Mouse (Mus musculus) hindbrain, embryonic 11.5 days (tissue): Measurements from ENCODE around the gene Wipf1. TPM values are rescaled to one million over a fixed set of nuclear protein-coding genes. Genes with fewer than 3 reads are reported as not detected.

ENCODE experiments used
- ATAC-seq: fragments of 200-750 bp; cut with Nextera tagmentation; 2 replicates; pipeline ENCODE4 v1.8.0; 2017; ENCODE audit warnings: mild to moderate bottlenecking, moderate TSS enrichment, moderate library complexity; ENCODE audit not compliant: low FRiP score
- DNase-seq: peaks from one replicate; pipeline ENCODE4 v3.0.0-alpha.2; 2015; ENCODE audit warnings: low spot score
- H3K27ac ChIP-seq: fragments of 300-500 bp; sonication (generic); 2 replicates; pipeline ENCODE4 v1.5.1; 2014; ENCODE audit warnings: mild to moderate bottlenecking, low read depth, low read length
- H3K27me3 ChIP-seq: fragments of 300-500 bp; sonication (generic); 2 replicates; pipeline ENCODE4 v1.6.1; 2014; ENCODE audit warnings: mild to moderate bottlenecking, low read length, moderate library complexity, mixed read lengths; ENCODE audit not compliant: control insufficient read depth, insufficient read depth
- H3K36me3 ChIP-seq: fragments of 300-500 bp; sonication (generic); 2 replicates; pipeline ENCODE4 v1.6.1; 2014; ENCODE audit warnings: mild to moderate bottlenecking, low read length, moderate library complexity, mixed read lengths; ENCODE audit not compliant: control insufficient read depth, insufficient read depth
- H3K4me1 ChIP-seq: fragments of 300-500 bp; sonication (generic); replicated peaks from 2 replicates; pipeline ENCODE4 v1.6.1; 2014; ENCODE audit warnings: low read length, mixed read lengths; ENCODE audit not compliant: control insufficient read depth, insufficient read depth
- H3K4me2 ChIP-seq: fragments of 300-500 bp; sonication (generic); replicated peaks from 2 replicates; pipeline ENCODE4 v1.6.1; 2014; ENCODE audit warnings: mild to moderate bottlenecking, low read depth, low read length
- H3K4me3 ChIP-seq: fragments of 300-500 bp; sonication (generic); 2 replicates; pipeline ENCODE4 v1.5.1; 2014; ENCODE audit warnings: low read depth, low read length
- H3K9ac ChIP-seq: fragments of 300-500 bp; sonication (generic); 2 replicates; pipeline ENCODE4 v1.6.1; 2014; ENCODE audit warnings: low read depth, low read length
- H3K9me3 ChIP-seq: fragments of 300-500 bp; sonication (generic); 2 replicates; pipeline ENCODE4 v1.6.1; 2016; ENCODE audit warnings: low read length; ENCODE audit not compliant: control insufficient read depth
- WGBS: fragments of 180-500 bp; shearing (Covaris S2); extraction: QIAGEN DNeasy Blood & Tissue Kit; methylation state at CpG from one replicate; pipeline ENCODE4 v1.1.7; 2014; 5-methylcytosine and 5-hydroxymethylcytosine counted together
- polyA plus RNA-seq: library from polyadenylated mRNA; unstranded; fragments of >200 nt; fragmentation: Nextera tagmentation; extraction: Ambion mirVana; gene quantifications from 2 replicates; pipeline ENCODE4 v1.2.1, GENCODE M21; 2014

The Wipf1 gene
- polyA plus RNA-seq, 1 experiment from 2014 or later = 9.7 TPM

GRCm38 (mm10) chr2:73521737-73522136, 7.8 kb downstream of the Wipf1 start:
- DNase-seq (no peak), ATAC-seq (no peak)
- whole genome bisulfite sequencing = 28% methylated on average over 5 of the region's 5 CpGs

DNA sequence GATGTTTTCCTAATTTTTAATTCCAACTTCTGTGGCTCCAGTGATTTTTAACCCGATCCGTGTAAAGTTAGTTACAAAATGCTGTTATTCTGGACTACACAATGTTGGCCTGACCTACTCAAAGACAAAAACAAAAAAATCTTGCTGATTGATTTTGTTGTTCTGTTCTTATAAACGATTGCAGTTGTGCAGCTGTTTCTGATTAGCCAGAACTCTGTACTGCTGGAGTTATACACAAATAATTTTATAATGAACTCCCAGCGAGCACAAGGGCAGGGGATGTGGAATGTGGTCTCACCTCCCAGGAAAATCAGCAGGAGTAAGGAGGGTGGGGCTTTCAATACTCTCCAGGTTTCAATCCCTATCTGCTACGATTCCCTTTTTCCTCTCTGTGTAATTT, 10.6 kb downstream of the Wipf1 start:
- no peak for DNase-seq
- no peaks in the 10 kb centered on the region for H3K4me1 ChIP-seq
- no peak overlapping the region for H3K4me2 ChIP-seq
- WGBS = 81% methylated on average over 5 of the region's 5 CpGs
- no peak overlapping the region for H3K27ac ChIP-seq
- H3K9ac ChIP-seq = no peak overlapping the region
- no peaks in the 10 kb centered on the region for H3K27me3 ChIP-seq
- no peaks in the 10 kb centered on the region for H3K36me3 ChIP-seq
- no peak overlapping the region for H3K4me3 ChIP-seq
- no peaks in the 10 kb centered on the region for H3K9me3 ChIP-seq
- no peak for ATAC-seq

More at GRCm38 (mm10) chr2:73521737-73522136, 7.8 kb downstream of the Wipf1 start:
- Histone ChIP-seq H3K36me3 (no peaks in the 10 kb centered on the region), H3K27ac (no peak overlapping the region), H3K9ac (no peak overlapping the region), H3K4me3 (no peak overlapping the region), H3K4me1 (no peaks in the 10 kb centered on the region), H3K4me2 (no peak overlapping the region), H3K27me3 (no peaks in the 10 kb centered on the region), H3K9me3 (no peaks in the 10 kb centered on the region)

- no peaks in the 10 kb centered on the region for H3K36me3 ChIP-seq
- H3K4me1 ChIP-seq = no peaks in the 10 kb centered on the region
- no peaks in the 10 kb centered on the region for H3K9me3 ChIP-seq
- no peak for DNase-seq
- H3K9ac ChIP-seq = no peak overlapping the region
- 90% methylated on average over 2 of the region's 2 CpGs for WGBS
- H3K27ac ChIP-seq = no peak overlapping the region
- no peaks in the 10 kb centered on the region for H3K27me3 ChIP-seq
- no peak overlapping the region for H3K4me3 ChIP-seq
- no peak overlapping the region for H3K4me2 ChIP-seq
- ATAC-seq = no peak
These were observed 11.2 kb downstream of the Wipf1 start for GRCm38 (mm10) chr2:73518311-73518710.

- no peaks in the 10 kb centered on the region for H3K36me3 ChIP-seq
- DNase-seq (no peak), ATAC-seq (no peak)
- H3K4me1 ChIP-seq = no peaks in the 10 kb centered on the region
- no peak overlapping the region for H3K9ac ChIP-seq
- H3K27me3 ChIP-seq = no peaks in the 10 kb centered on the region
- H3K4me3 ChIP-seq = no peak overlapping the region
- no peak overlapping the region for H3K4me2 ChIP-seq
- no peak overlapping the region for H3K27ac ChIP-seq
- 92% methylated on average over 6 of the region's 6 CpGs for WGBS
- H3K9me3 ChIP-seq = no peaks in the 10 kb centered on the region
These were observed 15.4 kb downstream of the Wipf1 start for GRCm38 (mm10) chr2:73514178-73514577.

GRCm38 (mm10) chr2:73513204-73513749, 16.3 kb downstream of the Wipf1 start:
- no peak for DNase-seq
- ATAC-seq = no peak
- Histone ChIP-seq H3K9me3 (no peaks in the 10 kb centered on the region), H3K4me2 (no peak overlapping the region), H3K27ac (no peak overlapping the region), H3K9ac (no peak overlapping the region), H3K36me3 (no peaks in the 10 kb centered on the region), H3K27me3 (no peaks in the 10 kb centered on the region), H3K4me3 (no peak overlapping the region), H3K4me1 (no peaks in the 10 kb centered on the region)
- 88% methylated on average over 2 of the region's 2 CpGs for WGBS

DNA sequence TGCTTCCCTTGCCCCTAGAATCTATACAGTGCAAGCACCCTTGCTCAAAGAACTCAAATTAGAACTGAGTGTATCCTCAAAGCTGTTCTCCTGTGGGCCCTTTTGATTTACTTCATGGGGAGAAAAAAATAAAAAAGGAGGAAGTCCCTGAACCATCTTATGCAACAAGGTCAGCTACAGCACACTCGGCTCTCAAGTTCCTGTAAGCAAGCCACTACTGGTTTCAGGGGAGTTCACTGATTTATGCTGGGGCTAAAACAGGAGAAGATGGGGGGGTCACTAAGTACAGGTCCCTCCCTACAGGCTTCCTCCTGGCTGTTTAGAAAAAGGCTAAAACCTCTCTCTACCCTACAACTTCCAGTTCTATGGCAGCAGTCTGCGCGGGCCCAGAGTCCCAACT, 17.5 kb downstream of the Wipf1 start:
- H3K27me3 ChIP-seq = no peaks in the 10 kb centered on the region
- H3K36me3 ChIP-seq = no peaks in the 10 kb centered on the region
- H3K27ac ChIP-seq = no peak overlapping the region
- no peak overlapping the region for H3K4me3 ChIP-seq
- H3K9ac ChIP-seq = no peak overlapping the region
- no peak overlapping the region for H3K4me2 ChIP-seq
- no peak for DNase-seq
- no peaks in the 10 kb centered on the region for H3K4me1 ChIP-seq
- ATAC-seq = no peak
- H3K9me3 ChIP-seq = no peaks in the 10 kb centered on the region
- WGBS = 88% methylated on average over 3 of the region's 3 CpGs

DNA sequence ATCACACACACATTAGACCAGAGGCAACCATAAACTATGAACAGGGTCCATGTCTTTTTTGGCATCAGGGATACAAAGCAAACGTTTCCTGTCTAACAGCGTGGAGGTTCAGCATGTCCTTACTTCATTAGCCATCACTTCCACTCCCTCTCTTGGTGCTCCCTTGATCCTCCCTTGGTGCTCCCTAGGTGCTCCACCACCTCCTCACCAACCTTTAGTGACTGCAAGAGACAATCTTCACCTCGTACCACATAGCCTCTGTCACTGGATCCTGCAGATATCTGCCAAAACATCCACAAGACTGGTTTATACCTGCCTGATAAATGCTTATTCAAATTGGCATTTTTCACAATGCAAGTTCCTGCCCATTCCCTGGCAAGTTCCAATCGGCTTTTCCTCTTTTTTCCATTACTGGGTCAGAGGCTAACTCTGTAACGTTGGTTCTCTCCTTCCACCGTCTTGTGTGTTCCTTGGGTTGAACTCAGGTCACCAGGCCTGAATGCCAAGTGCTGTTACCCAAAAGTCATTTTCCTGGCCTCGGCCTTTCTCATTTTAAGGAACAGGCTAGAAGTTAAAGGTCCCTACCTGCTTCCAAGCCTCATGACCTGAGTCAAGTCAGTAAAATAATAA, 18.7 kb downstream of the Wipf1 start:
- Histone ChIP-seq H3K9me3 (no peaks in the 10 kb centered on the region), H3K9ac (no peak overlapping the region), H3K27ac (no peak overlapping the region), H3K4me2 (no peak overlapping the region), H3K4me1 (no peaks in the 10 kb centered on the region), H3K4me3 (no peak overlapping the region), H3K36me3 (no peaks in the 10 kb centered on the region), H3K27me3 (no peaks in the 10 kb centered on the region)
- WGBS = 85% methylated on average over 7 of the region's 7 CpGs
- no peak for ATAC-seq
- DNase-seq = no peak

GRCm38 (mm10) chr2:73510025-73510288, 19.6 kb downstream of the Wipf1 start:
- no peaks in the 10 kb centered on the region for H3K36me3 ChIP-seq
- ATAC-seq = no peak
- H3K4me2 ChIP-seq = no peak overlapping the region
- no peak overlapping the region for H3K27ac ChIP-seq
- no peak overlapping the region for H3K9ac ChIP-seq
- no peaks in the 10 kb centered on the region for H3K9me3 ChIP-seq
- H3K27me3 ChIP-seq = no peaks in the 10 kb centered on the region
- DNase-seq = no peak
- H3K4me3 ChIP-seq = no peak overlapping the region
- H3K4me1 ChIP-seq = no peaks in the 10 kb centered on the region
- WGBS = 76% methylated on average over 3 of the region's 3 CpGs

- Histone ChIP-seq H3K9ac (no peak overlapping the region), H3K4me1 (no peaks in the 10 kb centered on the region), H3K4me3 (no peak overlapping the region), H3K27me3 (no peaks in the 10 kb centered on the region), H3K27ac (no peak overlapping the region), H3K36me3 (no peaks in the 10 kb centered on the region), H3K4me2 (no peak overlapping the region), H3K9me3 (no peaks in the 10 kb centered on the region)
- no peak for DNase-seq
- 69% methylated on average over 15 of the region's 15 CpGs for WGBS
- no peak for ATAC-seq
These were observed 20.1 kb downstream of the Wipf1 start for GRCm38 (mm10) chr2:73509248-73510024.
